Mouse (Mus musculus): ENCODE results near the gene Ehd2.

- TF ChIP-seq GATA1 (IDR thresholded peaks at IDR 0.05; ENCODE audit: low read length) (no peak), TAL1 (IDR thresholded peaks at IDR 0.05; ENCODE audit: low read length) (no peak)
Observed at GRCm38 (mm10) chr7:16013722-16014275, 46.4 kb upstream of the Ehd2 start.

Measured in erythroblast, embryonic 14.5 days (primary cell).